ENCODE assay signal across 8 mouse cellular contexts in genomic region chr16:36828820-36829219, GRCm38 (mm10). TPM values are rescaled to one million over a fixed set of nuclear protein-coding genes. Genes with fewer than 3 reads are reported as not detected.
DNase-seq lines count a peak whose midpoint lies in the region; ATAC-seq and TF ChIP-seq lines count a peak whose summit lies in the region.

No protein-coding gene starts in this region.

- no peak overlapping the region for H3K27ac ChIP-seq in kidney, postnatal 0 days
- no peak overlapping the region for H3K27ac ChIP-seq in bone marrow macrophage, adult 2 months (ENCODE audit: insufficient read depth, low read depth, low read length)
- no peak overlapping the region for H3K27ac ChIP-seq in forebrain, postnatal 0 days (ENCODE audit: low read depth, low read length)
- no peak overlapping the region; the same call in 1 of the 2 replicates for H3K27ac ChIP-seq in liver, postnatal 0 days (ENCODE audit: low read depth)

- ATAC-seq in kidney, postnatal 0 days (replicated peaks; ENCODE audit: low FRiP score, low read depth): 0 out of 2 replicates have a peak, but pooled peaks have one; percentile 8
- ATAC-seq in forebrain, postnatal 0 days: peak; percentile 21; the same call in 1 of the 2 replicates
- ATAC-seq in liver, postnatal 0 days: no peak

- H3K27me3 ChIP-seq in kidney, postnatal 0 days (ENCODE audit: insufficient read depth, low read length): no peaks in the 10 kb centered on the region
- H3K27me3 ChIP-seq in forebrain, postnatal 0 days (ENCODE audit: insufficient read depth, low read length): peaks cover 3% of the 10 kb centered on the region; the same call in 1 of the 2 replicates
- H3K27me3 ChIP-seq in liver, postnatal 0 days (ENCODE audit: insufficient read depth, low read length): no peaks in the 10 kb centered on the region

- H3K36me3 ChIP-seq in kidney, postnatal 0 days (ENCODE audit: insufficient read depth, low read length): no peaks in the 10 kb centered on the region
- H3K36me3 ChIP-seq in forebrain, postnatal 0 days (ENCODE audit: insufficient read depth): no peaks in the 10 kb centered on the region
- H3K36me3 ChIP-seq in liver, postnatal 0 days (replicated peaks; ENCODE audit: insufficient read depth, low read length): no peaks in the 10 kb centered on the region

- H3K9ac ChIP-seq in kidney, postnatal 0 days (ENCODE audit: low read depth, low read length): peak overlapping the region; percentile 79
- peak overlapping the region; percentile 95 for H3K9ac ChIP-seq in forebrain, postnatal 0 days
- peak overlapping the region; percentile 78 for H3K9ac ChIP-seq in liver, postnatal 0 days (replicated peaks)

- no peaks in the 10 kb centered on the region for H3K9me3 ChIP-seq in kidney, postnatal 0 days (replicated peaks; ENCODE audit: low read length)
- H3K9me3 ChIP-seq in forebrain, postnatal 0 days (ENCODE audit: low read length): no peaks in the 10 kb centered on the region
- H3K9me3 ChIP-seq in liver, postnatal 0 days (ENCODE audit: low read length): no peaks in the 10 kb centered on the region

- WGBS in kidney, postnatal 0 days: 6% methylated on average over 11 of the region's 11 CpGs
- 1% methylated on average over 11 of the region's 11 CpGs for WGBS in forebrain, postnatal 0 days
- WGBS in liver, postnatal 0 days (ENCODE audit: insufficient replicate concordance): 14% methylated on average over 11 of the region's 11 CpGs

- peak; percentile 25 for DNase-seq in kidney, postnatal 0 days (ENCODE audit: low spot score)
- no peak for DNase-seq in kidney, adult 8-10 months
- peak; percentile 24 for DNase-seq in forebrain, postnatal 0 days
- DNase-seq in liver, postnatal 0 days: peak; percentile 14
- no peak for DNase-seq in cerebellum, postnatal 36 days
- DNase-seq in left cerebral cortex, adult 11 months (ENCODE audit: low spot score): no peak
- no peak for DNase-seq in frontal cortex, postnatal 25 days (ENCODE audit: low spot score in 2 of 2)

- H3K4me2 ChIP-seq in kidney, postnatal 0 days (ENCODE audit: low read length): peak overlapping the region; percentile 69
- peak overlapping the region; percentile 82 for H3K4me2 ChIP-seq in forebrain, postnatal 0 days (ENCODE audit: low read depth)
- H3K4me2 ChIP-seq in liver, postnatal 0 days (ENCODE audit: low read depth, low read length): peak overlapping the region; percentile 90

- TF ChIP-seq CTCF in kidney, postnatal 0 days (IDR thresholded peaks at IDR 0.05; ENCODE audit: low read depth): no peak
- TF ChIP-seq CTCF in bone marrow macrophage, adult 2 months (IDR thresholded peaks at IDR 0.05; ENCODE audit: low read depth, low read length): no peak
- TF ChIP-seq CTCF in forebrain, postnatal 0 days (IDR thresholded peaks at IDR 0.05; ENCODE audit: low read depth): no peak
- no peak for TF ChIP-seq CTCF in liver, postnatal 0 days (IDR thresholded peaks at IDR 0.05; ENCODE audit: low read depth)

- no peak for TF ChIP-seq EP300 in liver, postnatal 0 days (IDR thresholded peaks at IDR 0.05; ENCODE audit: low read depth)

- peak overlapping the region; percentile 78 for H3K4me3 ChIP-seq in kidney, postnatal 0 days (replicated peaks; ENCODE audit: low read depth, low read length)
- H3K4me3 ChIP-seq in bone marrow macrophage, adult 2 months (ENCODE audit: insufficient read depth, low read length): peak overlapping the region; percentile 93
- H3K4me3 ChIP-seq in forebrain, postnatal 0 days (ENCODE audit: low read depth, low read length): peak overlapping the region; percentile 76
- H3K4me3 ChIP-seq in liver, postnatal 0 days (ENCODE audit: low read depth, low read length): peak overlapping the region; percentile 85

- TF ChIP-seq POLR2A in bone marrow macrophage, adult 2 months (IDR thresholded peaks at IDR 0.05; ENCODE audit: borderline replicate concordance, low read depth, low read length): no peak

- no peaks in the 10 kb centered on the region for H3K4me1 ChIP-seq in kidney, postnatal 0 days (replicated peaks; ENCODE audit: insufficient read depth, low read length)
- H3K4me1 ChIP-seq in bone marrow macrophage, adult 2 months (ENCODE audit: control insufficient read depth, insufficient read depth, low read length): peaks cover 5% of the 10 kb centered on the region
- peaks cover 11% of the 10 kb centered on the region for H3K4me1 ChIP-seq in forebrain, postnatal 0 days (ENCODE audit: insufficient read depth)
- peaks cover 8% of the 10 kb centered on the region for H3K4me1 ChIP-seq in liver, postnatal 0 days (ENCODE audit: insufficient read depth)

RNA-seq across cellular contexts. Expression of gene Iqcb1, which starts 0.6 kb away (rescaled TPM):
- polyA plus RNA-seq in kidney, postnatal 0 days (2015; fragmentation: Nextera tagmentation; extraction: Ambion mirVana): 21.8 and 24.2 TPM in 2 replicates
- polyA plus RNA-seq in bone marrow macrophage, adult 2 months (2012; ENCODE audit: insufficient read depth, insufficient read length, missing spikeins): 6.9 and 7.6 TPM in 2 replicates
- 25.1 and 26.0 TPM in 2 replicates for total RNA-seq in forebrain, postnatal 0 days (2014; rRNA removed)
- polyA plus RNA-seq in forebrain, postnatal 0 days (2015; fragmentation: Nextera tagmentation; extraction: Ambion mirVana): 40.7 and 66.0 TPM in 2 replicates
- polyA plus RNA-seq in liver, postnatal 0 days (2015; fragmentation: Nextera tagmentation; extraction: Ambion mirVana): 6.8 and 7.8 TPM in 2 replicates

RNA-seq across cellular contexts. Expression of gene Slc15a2, which starts 44.1 kb away (rescaled TPM):
- 44.5 and 56.0 TPM in 2 replicates for polyA plus RNA-seq in kidney, postnatal 0 days (2015; fragmentation: Nextera tagmentation; extraction: Ambion mirVana)
- polyA plus RNA-seq in bone marrow macrophage, adult 2 months (2012; ENCODE audit: insufficient read depth, insufficient read length, missing spikeins): 12.0 and 15.3 TPM in 2 replicates
- total RNA-seq in forebrain, postnatal 0 days (2014; rRNA removed): 18.2 and 23.5 TPM in 2 replicates
- polyA plus RNA-seq in forebrain, postnatal 0 days (2015; fragmentation: Nextera tagmentation; extraction: Ambion mirVana): 21.1 and 23.9 TPM in 2 replicates
- 0.20 and 1.8 TPM in 2 replicates for polyA plus RNA-seq in liver, postnatal 0 days (2015; fragmentation: Nextera tagmentation; extraction: Ambion mirVana)

RNA-seq across cellular contexts. Expression of gene Eaf2, which starts 46.0 kb away (rescaled TPM):
- polyA plus RNA-seq in kidney, postnatal 0 days (2015; fragmentation: Nextera tagmentation; extraction: Ambion mirVana): 22.7 and 24.6 TPM in 2 replicates
- 1.3 TPM in 1 of 2 replicates, not detected in the other for polyA plus RNA-seq in bone marrow macrophage, adult 2 months (2012; ENCODE audit: insufficient read depth, insufficient read length, missing spikeins)
- total RNA-seq in forebrain, postnatal 0 days (2014; rRNA removed): 0.23 and 0.76 TPM in 2 replicates
- polyA plus RNA-seq in forebrain, postnatal 0 days (2015; fragmentation: Nextera tagmentation; extraction: Ambion mirVana): 0.67 and 0.79 TPM in 2 replicates
- polyA plus RNA-seq in liver, postnatal 0 days (2015; fragmentation: Nextera tagmentation; extraction: Ambion mirVana): 0.70 and 1.3 TPM in 2 replicates

RNA-seq across cellular contexts. Expression of gene Golgb1, which starts 46.1 kb away (rescaled TPM):
- 101 and 115 TPM in 2 replicates for polyA plus RNA-seq in kidney, postnatal 0 days (2015; fragmentation: Nextera tagmentation; extraction: Ambion mirVana)
- polyA plus RNA-seq in bone marrow macrophage, adult 2 months (2012; ENCODE audit: insufficient read depth, insufficient read length, missing spikeins): 40.6 and 41.5 TPM in 2 replicates
- total RNA-seq in forebrain, postnatal 0 days (2014; rRNA removed): 22.4 and 30.2 TPM in 2 replicates
- polyA plus RNA-seq in forebrain, postnatal 0 days (2015; fragmentation: Nextera tagmentation; extraction: Ambion mirVana): 63.2 and 87.1 TPM in 2 replicates
- polyA plus RNA-seq in liver, postnatal 0 days (2015; fragmentation: Nextera tagmentation; extraction: Ambion mirVana): 38.7 and 42.2 TPM in 2 replicates

Comparison
In these comparisons a context has a peak if more than half of its experiments do, and no peak if none do; other contexts are left out.
1. DNase-seq: peak in kidney, postnatal 0 days (single experiment), forebrain, postnatal 0 days (single experiment) and liver, postnatal 0 days (single experiment); none in kidney, adult 8-10 months (0 of 2), cerebellum, postnatal 36 days (0 of 2), left cerebral cortex, adult 11 months (single experiment) and frontal cortex, postnatal 25 days (0 of 2).
2. RNA of gene Eaf2, which starts 46.0 kb away (polyA plus RNA-seq): 22.7 to 24.6 TPM in kidney, postnatal 0 days; 1.3 TPM in bone marrow macrophage, adult 2 months, 0.70 to 1.3 TPM in liver, postnatal 0 days and 0.67 to 0.79 TPM in forebrain, postnatal 0 days; every median in the first group is over 10 times any median in the second.
3. Peak in every context shown above with its lines, with median percentiles within 50 percentile points of each other: H3K4me2 ChIP-seq, H3K4me3 ChIP-seq and H3K9ac ChIP-seq.